Mouse (Mus musculus): ENCODE data around the gene Ambp.

Ambp gene

DNA sequence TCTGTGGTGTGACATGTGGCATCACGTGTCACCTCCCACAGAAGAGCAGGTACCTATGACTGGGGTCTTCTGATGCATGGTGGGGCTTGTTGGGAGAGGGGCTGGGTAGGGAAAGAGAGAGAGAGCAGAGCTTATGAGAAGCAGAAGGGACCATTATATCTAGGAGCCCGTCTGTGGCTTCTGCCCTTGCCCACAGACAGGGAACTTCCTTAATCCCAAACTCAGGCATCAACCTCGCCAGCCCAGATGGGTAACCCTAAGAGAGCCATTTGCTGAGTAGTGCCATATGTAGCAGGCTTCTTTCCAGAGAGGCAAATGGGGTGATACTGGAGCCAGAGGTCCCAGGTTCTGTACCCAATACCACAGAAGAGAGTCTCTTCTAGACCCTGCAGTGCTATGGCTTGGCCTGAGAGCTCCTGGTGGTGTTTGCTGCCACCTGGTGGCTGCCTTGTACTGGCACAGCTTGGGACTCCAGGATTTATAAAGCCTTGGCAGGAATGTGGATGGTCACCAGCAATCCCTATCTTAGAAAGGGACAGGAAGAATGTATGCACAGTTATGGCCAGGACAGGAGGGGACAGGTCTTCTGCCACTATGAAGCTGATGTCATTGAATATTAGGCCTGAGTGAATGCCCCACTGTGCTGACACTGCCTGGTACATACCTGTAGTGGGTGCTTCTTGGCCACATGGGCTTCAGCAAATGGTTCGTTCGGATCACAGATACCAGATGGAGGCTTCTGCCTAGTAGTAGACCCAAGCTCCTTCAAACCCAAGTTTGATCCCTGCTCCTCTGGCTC is 35.8 kb downstream of the Ambp start:
- DNase-seq (ENCODE audit: low spot score) = peak; percentile 82

DNA sequence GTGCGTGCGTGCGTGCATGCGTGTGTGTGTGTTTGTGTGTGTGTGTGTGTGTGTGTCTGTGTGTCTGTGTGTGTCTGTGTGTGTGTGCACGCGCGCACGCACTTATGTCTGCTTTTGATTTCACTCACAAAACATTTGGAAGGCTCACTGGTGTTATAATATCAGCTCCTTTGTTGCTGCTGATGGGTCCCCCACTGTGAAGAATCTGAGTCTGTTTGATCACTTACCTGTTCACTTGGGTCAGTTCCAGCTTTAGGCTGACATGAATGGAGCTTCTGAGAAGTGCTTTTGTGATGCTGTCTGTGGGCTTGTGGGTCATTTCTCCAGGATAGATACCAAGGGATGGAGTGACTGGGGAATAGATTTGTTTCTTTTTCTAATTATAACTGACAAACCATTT is 48.9 kb downstream of the Ambp start:
- DNase-seq (ENCODE audit: low spot score) = no peak

DNA sequence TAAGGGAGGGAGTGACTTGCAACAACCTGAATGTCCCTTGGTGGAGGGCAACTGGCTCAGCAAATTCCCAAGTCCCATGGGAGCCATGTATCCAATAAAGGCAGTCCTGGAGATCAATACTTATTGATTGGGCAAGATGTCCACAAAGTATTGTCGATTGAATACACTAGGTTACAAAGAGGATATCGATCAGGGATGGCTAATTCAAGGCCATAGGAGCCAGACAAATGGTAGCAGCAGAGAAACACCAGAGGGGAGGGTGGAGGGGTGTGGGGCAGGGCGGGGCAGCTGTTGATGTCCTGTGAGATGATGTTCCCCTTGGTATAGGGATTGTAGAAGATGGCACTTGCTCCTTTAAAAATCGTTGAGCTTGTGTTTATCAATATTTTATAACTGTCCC is 52.6 kb downstream of the Ambp start:
- no peak for DNase-seq (ENCODE audit: low spot score)

DNA sequence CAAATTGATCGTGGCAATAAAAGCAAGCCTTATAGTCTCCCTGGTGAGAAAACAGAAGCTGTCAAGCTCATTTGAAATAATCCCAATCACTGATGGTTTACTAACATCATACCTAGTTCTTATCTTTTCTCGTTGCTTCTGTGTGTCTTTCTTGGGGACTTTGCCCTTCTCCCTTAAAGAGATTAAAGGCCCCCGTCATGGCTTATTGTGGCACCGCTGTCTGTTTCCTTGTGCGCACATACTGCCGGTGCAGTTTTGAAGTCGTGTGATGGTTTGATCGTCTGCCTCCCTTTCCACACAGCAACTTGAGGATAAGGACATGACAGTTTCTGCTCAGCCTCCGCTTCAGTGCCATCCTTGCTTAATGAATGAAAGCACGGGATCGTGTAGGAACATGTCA is 54.1 kb downstream of the Ambp start:
- DNase-seq (ENCODE audit: low spot score) = no peak

DNA sequence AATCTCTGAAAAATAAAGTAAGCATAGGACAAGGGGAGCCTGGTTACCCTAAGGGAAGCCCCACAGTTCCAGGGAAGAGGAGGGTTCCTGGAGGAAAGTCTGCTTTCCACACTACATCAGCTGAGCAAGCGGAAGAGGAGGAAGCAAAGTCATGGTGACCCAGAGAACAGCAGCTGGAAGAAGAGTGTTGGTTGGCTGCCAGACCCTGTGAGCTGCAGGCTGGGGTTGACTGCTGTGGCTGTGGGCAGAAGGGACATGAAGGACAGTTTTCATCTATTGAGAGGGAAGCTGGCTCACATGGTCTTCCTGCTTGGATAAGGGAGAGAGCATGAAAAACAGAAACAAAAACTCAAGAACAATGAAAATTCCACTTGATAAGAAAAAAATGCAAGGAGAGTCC is 57.0 kb downstream of the Ambp start:
- peak; percentile 61 for DNase-seq (ENCODE audit: low spot score)

All from ovary, postnatal 36 days (tissue).